ENCODE assay signal across 13 mouse cellular contexts in the genomic region with DNA sequence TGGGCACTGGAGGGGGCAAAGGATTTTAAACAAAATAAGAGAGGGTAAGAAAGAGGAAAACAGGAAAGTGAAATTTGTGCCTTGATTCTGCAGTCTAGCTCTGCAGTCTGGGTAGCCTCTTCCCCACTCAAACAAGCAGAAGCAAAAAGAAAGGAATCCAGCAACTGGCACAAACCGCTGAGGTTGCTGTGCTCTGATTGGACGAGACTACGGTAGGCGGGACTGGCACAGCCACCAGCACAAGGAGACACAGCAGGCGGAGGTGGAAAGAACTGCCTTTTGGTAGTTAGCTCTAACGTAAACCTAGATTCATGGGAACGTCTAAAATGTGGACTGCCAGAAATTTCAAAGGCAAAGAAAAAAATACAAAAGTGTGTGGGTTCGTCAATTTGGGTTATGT. TPM values are rescaled to one million over a fixed set of nuclear protein-coding genes. Genes with fewer than 3 reads are reported as not detected.
A peak's percentile ranks its signal among the peaks of the same experiment; 100 is the strongest.
DNase-seq lines count a peak whose midpoint lies in the region; ATAC-seq lines count a peak whose summit lies in the region.
"Had no signal": no experiment of that assay in that cellular context is flagged by ENCODE, and none has a peak within 500 bp of the region (broad histone marks: within the 10 kb centered on the region; RNA-seq: fewer than 3 reads in every experiment).

No protein-coding gene starts in this region.

- peaks cover 3% of the 10 kb centered on the region for H3K4me1 ChIP-seq in forebrain, embryonic 14.5 days (ENCODE audit: control insufficient read depth, insufficient read depth, low read length)
- H3K4me1 ChIP-seq in midbrain, embryonic 13.5 days (replicated peaks), result peaks cover 24% of the 10 kb centered on the region

- no peak overlapping the region for H3K4me2 ChIP-seq in forebrain, embryonic 14.5 days (ENCODE audit: low read length)
- no peak overlapping the region for H3K4me2 ChIP-seq in midbrain, embryonic 13.5 days (replicated peaks)

- no peaks in the 10 kb centered on the region for H3K9me3 ChIP-seq in forebrain, embryonic 14.5 days (replicated peaks; ENCODE audit: control insufficient read depth, low read length)
- no peaks in the 10 kb centered on the region for H3K9me3 ChIP-seq in midbrain, embryonic 13.5 days

- H3K4me3 ChIP-seq in forebrain, embryonic 14.5 days (ENCODE audit: low read depth, low read length), result no peak overlapping the region
- no peak overlapping the region for H3K4me3 ChIP-seq in midbrain, embryonic 13.5 days (replicated peaks)

- H3K36me3 ChIP-seq in forebrain, embryonic 14.5 days (ENCODE audit: control insufficient read depth, insufficient read depth, low read length), result no peaks in the 10 kb centered on the region
- no peaks in the 10 kb centered on the region for H3K36me3 ChIP-seq in midbrain, embryonic 13.5 days

- no peak overlapping the region for H3K9ac ChIP-seq in forebrain, embryonic 14.5 days (ENCODE audit: low read length)
- H3K9ac ChIP-seq in midbrain, embryonic 13.5 days (replicated peaks), result no peak overlapping the region; the same call in 1 of the 2 replicates
- H3K9ac ChIP-seq: liver, embryonic 14.5 days had no signal

- peak; percentile 34 for DNase-seq in NIH3T3 (ENCODE audit: low read depth)
- peak; percentile 80 for DNase-seq in cerebellum, adult 8-10 months
- peak; percentile 84 for DNase-seq in forebrain, embryonic 14.5 days (ENCODE audit: low spot score)
- no peak for DNase-seq in spleen, postnatal 10 days (ENCODE audit: low spot score in 2 of 2)
- no peak for DNase-seq in gastrocnemius, adult 18-20 months (ENCODE audit: low spot score)
- no peak for DNase-seq in adrenal gland, adult (ENCODE audit: inconsistent age in 2 of 2, low spot score in 1 of 2)

- H3K27me3 ChIP-seq in forebrain, embryonic 14.5 days (replicated peaks; ENCODE audit: control insufficient read depth, insufficient read depth, low read length), result peaks cover 60% of the 10 kb centered on the region
- H3K27me3 ChIP-seq in midbrain, embryonic 13.5 days, result peaks cover 80% of the 10 kb centered on the region

- H3K27ac ChIP-seq in forebrain, embryonic 14.5 days (ENCODE audit: low read depth, low read length), result no peak overlapping the region
- H3K27ac ChIP-seq in midbrain, embryonic 13.5 days, result no peak overlapping the region; the same call in 1 of the 2 replicates
- H3K27ac ChIP-seq: liver, embryonic 14.5 days had no signal

- peak; percentile 90 for ATAC-seq in forebrain, embryonic 14.5 days
- ATAC-seq in midbrain, embryonic 13.5 days, result peak; percentile 76

- under 1% methylated on average over 8 of the region's 8 CpGs for WGBS in forebrain, embryonic 14.5 days
- WGBS in midbrain, embryonic 13.5 days, result 4% methylated on average over 8 of the region's 8 CpGs

RNA-seq across cellular contexts. Expression of a gene that starts 11.4 kb away (rescaled TPM):
- polyA plus RNA-seq in forebrain, embryonic 14.5 days (2014; fragmentation: Nextera tagmentation; extraction: Ambion mirVana), result 1.9 and 2.0 TPM in 2 replicates
- polyA plus RNA-seq in midbrain, embryonic 13.5 days (2015; fragmentation: Nextera tagmentation; extraction: Ambion mirVana), result 12.9 and 14.4 TPM in 2 replicates
- not detected for total RNA-seq in gastrocnemius, adult 18-20 months (2021)
- total RNA-seq: neutrophil, adult 5-6 weeks had no signal
- polyA plus RNA-seq: cortical plate, adult 2 months; heart, embryonic 14.5 days; large intestine, adult 2 months; stomach, embryonic 16.5 days had no signal

Comparison
In these comparisons a context has a peak if more than half of its experiments do, and no peak if none do; other contexts are left out.
1. DNase-seq: peak in NIH3T3 (single experiment), cerebellum, adult 8-10 months (single experiment) and forebrain, embryonic 14.5 days (single experiment); none in spleen, postnatal 10 days (0 of 2), gastrocnemius, adult 18-20 months (single experiment) and adrenal gland, adult (0 of 2).